Mouse (Mus musculus): ENCODE data around the gene Rgs6.

- TF ChIP-seq CTCF (conservative IDR thresholded peaks at IDR 0.05; ENCODE audit: low read length) (peak; percentile 59), NANOG (IDR thresholded peaks at IDR 0.05; ENCODE audit: borderline replicate concordance, low read length) (no peak), POU5F1 (IDR thresholded peaks at IDR 0.05; ENCODE audit: borderline replicate concordance, low read length) (no peak)
Measured at GRCm38 (mm10) chr12:83099920-83100319, 511.8 kb downstream of the Rgs6 start.

Measured in E14TG2a.4 (cell line).